Mouse (Mus musculus) bone marrow, adult 2 months (tissue): ENCODE results near the gene Dnajc13.

ENCODE experiments used
- CTCF ChIP-seq: fragments of 200-500 bp; IDR thresholded peaks from 2 replicates; pipeline ENCODE4 v1.5.1; 2011; ENCODE audit warnings: low read length, control low read depth; ENCODE audit not compliant: control insufficient read depth, insufficient read depth
- POLR2A ChIP-seq: fragments of 200-500 bp; IDR thresholded peaks from 2 replicates; pipeline ENCODE4 v1.6.1; 2011; ENCODE audit warnings: low read depth, mild to moderate bottlenecking, control low read depth, low read length, borderline replicate concordance; ENCODE audit not compliant: control insufficient read depth

GRCm38 (mm10) chr9:104305333-104306111, 42.8 kb upstream of the Dnajc13 start:
- TF ChIP-seq CTCF, result no peak
- no peak for TF ChIP-seq POLR2A
